Mouse (Mus musculus): ENCODE results near the gene Gm10135. TPM values are rescaled to one million over a fixed set of nuclear protein-coding genes. Genes with fewer than 3 reads are reported as not detected.
"Not testable (repeated sequence)": the region's sequence is repeated elsewhere in the genome, so short reads cannot be mapped to it uniquely, and the experiment has no call there.

The Gm10135 gene
- total and polyA plus RNA-seq, 3 experiments, result not detected

DNA sequence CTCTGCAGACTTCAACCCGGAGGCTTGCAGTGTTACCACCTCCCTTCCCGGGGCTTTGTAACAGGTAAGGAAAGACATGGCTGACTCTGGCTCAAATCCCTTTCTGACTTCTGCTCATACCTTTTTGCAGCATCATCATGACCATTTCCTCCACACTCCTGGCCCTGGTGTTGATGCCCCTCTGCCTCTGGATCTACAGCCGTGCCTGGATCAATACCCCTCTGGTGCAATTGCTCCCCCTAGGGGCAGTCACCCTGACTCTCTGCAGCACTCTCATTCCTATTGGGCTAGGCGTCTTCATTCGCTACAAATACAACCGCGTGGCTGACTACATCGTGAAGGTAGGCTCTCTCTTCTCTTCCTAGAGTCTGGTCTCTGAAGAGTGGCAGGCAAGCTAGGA is 33.7 kb upstream of the Gm10135 start:
- H3K36me3 ChIP-seq (replicated peaks in 1 of 2; ENCODE audit: control insufficient read depth in 1 of 2, insufficient read depth in 1 of 2, low read length in 1 of 2); H3K9ac ChIP-seq (ENCODE audit: insufficient read depth, low read depth); DNase-seq (ENCODE audit: extremely low read depth); H3K79me2 ChIP-seq (replicated peaks; ENCODE audit: control insufficient read depth, extremely low read depth, insufficient read depth, poor library complexity, severe bottlenecking); H3K27me3 ChIP-seq (replicated peaks); H3K27ac ChIP-seq (ENCODE audit: insufficient read depth, low read depth); H3K4me3 ChIP-seq (replicated peaks in 1 of 3; ENCODE audit: low read depth in 2 of 3, low read length in 2 of 3, poor library complexity in 1 of 3); H3K4me1 ChIP-seq (ENCODE audit: control insufficient read depth in 1 of 2, insufficient read depth in 2 of 2); in situ Hi-C loops (cut with MboI; ENCODE audit: low pct_ligation_motif_present, low pct_unique_long_range_greater_than_20kb, low sequenced_read_pairs); H3K9me3 ChIP-seq (replicated peaks; ENCODE audit: low read length); dilution Hi-C loops (cut with MboI; ENCODE audit: extremely low pct_ligation_motif_present, extremely low pct_unique_long_range_greater_than_20kb, low sequenced_read_pairs): not testable (repeated sequence)
- H3K4me2 ChIP-seq (ENCODE audit: insufficient read depth, low read depth, poor library complexity, severe bottlenecking), result peak overlapping the region; percentile 21; the same call in 1 of the 2 replicates
- TF ChIP-seq RAD21 (IDR thresholded peaks at IDR 0.05; ENCODE audit: low read depth, low read length) (peak; percentile 17), CTCF (conservative IDR thresholded peaks at IDR 0.05 in 1 of 2, IDR thresholded peaks at IDR 0.05 in 1 of 2; ENCODE audit: low read depth in 2 of 2, low read length in 2 of 2) (peak in 1 of 2 experiments; percentile 48; a peak in 2 of 4 replicates)

DNA sequence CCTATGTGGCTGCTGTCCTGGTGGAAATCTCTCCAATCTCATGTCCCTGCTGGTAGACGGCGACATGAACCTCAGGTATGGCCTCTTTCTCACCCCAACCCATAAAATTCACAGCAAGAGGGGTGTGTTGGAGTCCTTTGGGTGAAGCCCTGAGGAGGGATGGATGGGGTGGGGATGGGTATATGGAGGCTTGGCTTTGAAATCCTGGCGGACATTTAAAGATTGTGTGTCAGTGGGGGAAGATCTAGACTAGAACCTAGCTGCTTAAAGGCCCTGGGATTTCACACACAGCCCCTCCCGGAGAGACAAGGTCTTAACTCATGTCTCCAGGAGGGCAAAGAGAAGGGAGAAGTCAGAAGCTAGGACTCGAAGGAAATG is 33.1 kb upstream of the Gm10135 start:
- Histone ChIP-seq H3K27ac (ENCODE audit: insufficient read depth, low read depth) (no peak overlapping the region), H3K4me3 (replicated peaks in 1 of 3; ENCODE audit: low read depth in 2 of 3, low read length in 2 of 3, poor library complexity in 1 of 3) (no peak overlapping the region), H3K9me3 (replicated peaks; ENCODE audit: low read length) (no peaks in the 10 kb centered on the region), H3K27me3 (replicated peaks) (no peaks in the 10 kb centered on the region), H3K4me1 (ENCODE audit: control insufficient read depth in 1 of 2, insufficient read depth in 2 of 2) (peaks cover 0 to 3% of the 10 kb centered on the region in 2 experiments; a peak in 1 of 4 replicates), H3K79me2 (replicated peaks; ENCODE audit: control insufficient read depth, extremely low read depth, insufficient read depth, poor library complexity, severe bottlenecking) (no peaks in the 10 kb centered on the region), H3K36me3 (replicated peaks in 1 of 2; ENCODE audit: control insufficient read depth in 1 of 2, insufficient read depth in 1 of 2, low read length in 1 of 2) (no peaks in the 10 kb centered on the region), H3K4me2 (ENCODE audit: insufficient read depth, low read depth, poor library complexity, severe bottlenecking) (no peak overlapping the region), H3K9ac (ENCODE audit: insufficient read depth, low read depth) (no peak overlapping the region)
- in situ Hi-C loops (cut with MboI; ENCODE audit: low pct_ligation_motif_present, low pct_unique_long_range_greater_than_20kb, low sequenced_read_pairs), result no loop called here
- dilution Hi-C loops (cut with MboI; ENCODE audit: extremely low pct_ligation_motif_present, extremely low pct_unique_long_range_greater_than_20kb, low sequenced_read_pairs), result no loop called here
- TF ChIP-seq EP300 (IDR thresholded peaks at IDR 0.05; ENCODE audit: low read length) (no peak), ZC3H11A (IDR thresholded peaks at IDR 0.05; ENCODE audit: low read depth, low read length) (no peak), CTCF (conservative IDR thresholded peaks at IDR 0.05 in 1 of 2, IDR thresholded peaks at IDR 0.05 in 1 of 2; ENCODE audit: low read depth in 2 of 2, low read length in 2 of 2) (no peak), USF2 (conservative IDR thresholded peaks at IDR 0.05; ENCODE audit: low read depth, low read length) (no peak), USF1 (IDR thresholded peaks at IDR 0.05; ENCODE audit: low read depth, low read length) (no peak), ETS1 (conservative IDR thresholded peaks at IDR 0.05; ENCODE audit: low read depth, low read length) (no peak), TBP (conservative IDR thresholded peaks at IDR 0.05; ENCODE audit: low read depth, low read length) (no peak), MAZ (IDR thresholded peaks at IDR 0.05; ENCODE audit: low read depth, low read length) (no peak), RCOR1 (conservative IDR thresholded peaks at IDR 0.05; ENCODE audit: low read depth, low read length) (no peak), POLR2A (IDR thresholded peaks at IDR 0.05; ENCODE audit: low read depth, low read length) (no peak), JUN (IDR thresholded peaks at IDR 0.05; ENCODE audit: insufficient read depth, low read depth, low read length) (no peak), JUND (conservative IDR thresholded peaks at IDR 0.05; ENCODE audit: low read depth, low read length) (no peak), BHLHE40 (IDR thresholded peaks at IDR 0.05; ENCODE audit: low read depth, low read length) (no peak), MAFK (IDR thresholded peaks at IDR 0.05; ENCODE audit: insufficient replicate concordance, low read length) (no peak), PAX5 (IDR thresholded peaks at IDR 0.05; ENCODE audit: low read length) (no peak)
- DNase-seq (ENCODE audit: extremely low read depth), result no peak
